Mouse (Mus musculus) embryonic facial prominence, embryonic 15.5 days (tissue): ENCODE results near the gene Rab1b. TPM values are rescaled to one million over a fixed set of nuclear protein-coding genes. Genes with fewer than 3 reads are reported as not detected.
A peak's percentile ranks its signal among the peaks of the same experiment; 100 is the strongest.

Source experiments
- ATAC-seq: fragments of 200-750 bp; cut with Nextera tagmentation; 2 replicates; pipeline ENCODE4 v1.8.0; 2017; ENCODE audit warnings: low read depth, moderate TSS enrichment; ENCODE audit not compliant: insufficient number of reproducible peaks, low FRiP score, low TSS enrichment
- H3K27ac ChIP-seq: fragments of 300-500 bp; sonication (generic); replicated peaks from 2 replicates; pipeline ENCODE4 v1.5.1; 2015; ENCODE audit warnings: mild to moderate bottlenecking, inconsistent platforms
- H3K27me3 ChIP-seq: fragments of 300-500 bp; sonication (generic); 2 replicates; pipeline ENCODE4 v1.6.1; 2015; ENCODE audit warnings: inconsistent platforms
- H3K36me3 ChIP-seq: fragments of 300-500 bp; sonication (generic); 2 replicates; pipeline ENCODE4 v1.6.1; 2015; ENCODE audit warnings: mild to moderate bottlenecking, inconsistent platforms
- H3K4me1 ChIP-seq: fragments of 300-500 bp; sonication (generic); 2 replicates; pipeline ENCODE4 v1.6.1; 2015; ENCODE audit warnings: inconsistent platforms
- H3K4me2 ChIP-seq: fragments of 300-500 bp; sonication (generic); replicated peaks from 2 replicates; pipeline ENCODE4 v1.6.1; 2015; ENCODE audit warnings: mild to moderate bottlenecking, inconsistent platforms
- H3K4me3 ChIP-seq: fragments of 300-500 bp; sonication (generic); replicated peaks from 2 replicates; pipeline ENCODE4 v1.5.1; 2015; ENCODE audit warnings: mild to moderate bottlenecking, inconsistent platforms
- H3K9ac ChIP-seq: fragments of 300-500 bp; sonication (generic); 2 replicates; pipeline ENCODE4 v1.6.1; 2015; ENCODE audit warnings: inconsistent platforms
- H3K9me3 ChIP-seq: fragments of 300-500 bp; sonication (generic); replicated peaks from 2 replicates; pipeline ENCODE4 v1.6.1; 2016; ENCODE audit warnings: inconsistent platforms
- WGBS: fragments of 180-500 bp; shearing (Covaris S2); methylation state at CpG from one replicate; pipeline ENCODE4 v1.1.7; 2015; 5-methylcytosine and 5-hydroxymethylcytosine counted together
- polyA plus RNA-seq: library from polyadenylated mRNA; unstranded; fragments of >200 nt; fragmentation: Nextera tagmentation; extraction: Ambion mirVana; gene quantifications from 2 replicates; pipeline ENCODE4 v1.2.1, GENCODE M21; 2015

The Rab1b gene
- polyA plus RNA-seq, 1 experiment from 2014 or later: 270 TPM

GRCm38 (mm10) chr19:5068570-5069234 lies 38.2 kb downstream of the Rab1b start:
- H3K9me3 ChIP-seq: no peaks in the 10 kb centered on the region
- H3K27ac ChIP-seq: peak overlapping the region; percentile 92
- ATAC-seq: no peak
- WGBS: 25% methylated on average over 21 of the region's 21 CpGs
- peaks cover 75% of the 10 kb centered on the region for H3K4me1 ChIP-seq
- H3K4me3 ChIP-seq: peak overlapping the region; percentile 70
- H3K4me2 ChIP-seq: peak overlapping the region; percentile 82
- H3K27me3 ChIP-seq: peaks cover 6% of the 10 kb centered on the region
- H3K36me3 ChIP-seq: no peaks in the 10 kb centered on the region
- peak overlapping the region; percentile 88 for H3K9ac ChIP-seq

GRCm38 (mm10) chr19:5067867-5068569 lies 38.9 kb downstream of the Rab1b start, which contains the start of gene Cd248:
Cd248 (plus strand) TSS chr19:5068078.
- H3K36me3 ChIP-seq: no peaks in the 10 kb centered on the region
- under 1% methylated on average over 40 of the region's 56 CpGs for WGBS
- ATAC-seq: peak; percentile 78

GRCm38 (mm10) chr19:5067040-5067799 lies 39.7 kb downstream of the Rab1b start:
- Histone ChIP-seq H3K4me1 (peaks cover 75% of the 10 kb centered on the region), H3K4me3 (peak overlapping the region; percentile 70), H3K27me3 (peaks cover 6% of the 10 kb centered on the region), H3K27ac (peak overlapping the region; percentile 92), H3K9ac (no peak overlapping the region), H3K4me2 (peak overlapping the region; percentile 82), H3K9me3 (no peaks in the 10 kb centered on the region), H3K36me3 (no peaks in the 10 kb centered on the region)
- WGBS: 5% methylated on average over 15 of the region's 15 CpGs
- ATAC-seq: no peak

More at GRCm38 (mm10) chr19:5067867-5068569, 38.9 kb downstream of the Rab1b start, which contains the start of gene Cd248:
- H3K4me2 ChIP-seq: peak within 1 kb of the TSS; percentile 82
- peak within 1 kb of the TSS; percentile 70 for H3K4me3 ChIP-seq
- H3K9ac ChIP-seq: peak within 1 kb of the TSS; percentile 88
- H3K27ac ChIP-seq: peak within 1 kb of the TSS; percentile 92
- H3K4me1 ChIP-seq: peaks cover 74% of the 10 kb centered on the region
- no peaks in the 10 kb centered on the region for H3K9me3 ChIP-seq
- peaks cover 6% of the 10 kb centered on the region for H3K27me3 ChIP-seq

- Histone ChIP-seq H3K4me1 (peaks cover 73% of the 10 kb centered on the region), H3K4me3 (no peak overlapping the region), H3K9ac (no peak overlapping the region), H3K27ac (0 out of 2 replicates have a peak overlapping the region, but pooled peaks have one; percentile 17), H3K4me2 (no peak overlapping the region), H3K27me3 (peaks cover 6% of the 10 kb centered on the region), H3K9me3 (no peaks in the 10 kb centered on the region), H3K36me3 (no peaks in the 10 kb centered on the region)
- no peak for ATAC-seq
- 55% methylated on average over 7 of the region's 7 CpGs for WGBS
Measured at GRCm38 (mm10) chr19:5065104-5065503, 41.8 kb downstream of the Rab1b start.

- H3K9me3 ChIP-seq: no peaks in the 10 kb centered on the region
- H3K9ac ChIP-seq: no peak overlapping the region
- no peak overlapping the region for H3K4me2 ChIP-seq
- peaks cover 63% of the 10 kb centered on the region for H3K4me1 ChIP-seq
- no peak overlapping the region for H3K27ac ChIP-seq
- no peak for ATAC-seq
- 55% methylated on average over 6 of the region's 6 CpGs for WGBS
- no peaks in the 10 kb centered on the region for H3K27me3 ChIP-seq
- H3K4me3 ChIP-seq: no peak overlapping the region
- H3K36me3 ChIP-seq: no peaks in the 10 kb centered on the region
Measured at GRCm38 (mm10) chr19:5062446-5062845, 44.4 kb downstream of the Rab1b start.

- H3K4me1 ChIP-seq: peaks cover 59% of the 10 kb centered on the region
- no peak overlapping the region for H3K27ac ChIP-seq
- no peak for ATAC-seq
- 81% methylated on average over 5 of the region's 5 CpGs for WGBS
- H3K36me3 ChIP-seq: no peaks in the 10 kb centered on the region
- no peaks in the 10 kb centered on the region for H3K27me3 ChIP-seq
- H3K9me3 ChIP-seq: no peaks in the 10 kb centered on the region
- no peak overlapping the region for H3K4me3 ChIP-seq
- H3K4me2 ChIP-seq: no peak overlapping the region
- H3K9ac ChIP-seq: no peak overlapping the region
Measured at GRCm38 (mm10) chr19:5062041-5062440, 44.8 kb downstream of the Rab1b start.

GRCm38 (mm10) chr19:5060365-5061330 lies 46.2 kb downstream of the Rab1b start:
- 38% methylated on average over 5 of the region's 5 CpGs for WGBS
- Histone ChIP-seq H3K4me1 (peaks cover 65% of the 10 kb centered on the region), H3K9ac (no peak overlapping the region), H3K27me3 (no peaks in the 10 kb centered on the region), H3K4me3 (no peak overlapping the region), H3K36me3 (no peaks in the 10 kb centered on the region), H3K4me2 (no peak overlapping the region; the same call in 1 of the 2 replicates), H3K9me3 (no peaks in the 10 kb centered on the region), H3K27ac (peak overlapping the region; percentile 81)
- peak; percentile 45; the same call in 1 of the 2 replicates for ATAC-seq

- peaks cover 52% of the 10 kb centered on the region for H3K4me1 ChIP-seq
- H3K4me3 ChIP-seq: no peak overlapping the region
- no peaks in the 10 kb centered on the region for H3K36me3 ChIP-seq
- no peaks in the 10 kb centered on the region for H3K27me3 ChIP-seq
- no peak overlapping the region for H3K9ac ChIP-seq
- WGBS: 23% methylated on average over 10 of the region's 10 CpGs
- no peaks in the 10 kb centered on the region for H3K9me3 ChIP-seq
- H3K27ac ChIP-seq: peak overlapping the region; percentile 81
- no peak overlapping the region; the same call in 1 of the 2 replicates for H3K4me2 ChIP-seq
- ATAC-seq: peak; percentile 16; the same call in 1 of the 2 replicates
Measured at GRCm38 (mm10) chr19:5058801-5059771, 47.8 kb downstream of the Rab1b start.

GRCm38 (mm10) chr19:5057876-5058775 lies 48.7 kb downstream of the Rab1b start:
- Histone ChIP-seq H3K4me2 (no peak overlapping the region), H3K27ac (peak overlapping the region; percentile 81), H3K36me3 (no peaks in the 10 kb centered on the region), H3K27me3 (peaks cover 6% of the 10 kb centered on the region), H3K4me1 (peaks cover 52% of the 10 kb centered on the region), H3K9ac (0 out of 2 replicates have a peak overlapping the region, but pooled peaks have one; percentile 0), H3K9me3 (no peaks in the 10 kb centered on the region), H3K4me3 (no peak overlapping the region)
- 29% methylated on average over 16 of the region's 16 CpGs for WGBS
- no peak for ATAC-seq
